Mouse (Mus musculus): ENCODE measurements at regions not wholly inside any gene's neighbourhood (a gene's known extent, or its start where the extent isn't known, plus 50 kb on each side); places are given as distances from the start of the nearest gene placed in this dataset.
A peak's percentile ranks its signal among the peaks of the same experiment; 100 is the strongest.

GRCm38 (mm10) chr1:120715105-120715877, 113.1 kb downstream of the En1 start:
- Histone ChIP-seq H3K27me3 (ENCODE audit: control insufficient read depth, insufficient read depth, low read length) (no peaks in the 10 kb centered on the region), H3K4me3 (ENCODE audit: low read depth, low read length) (no peak overlapping the region), H3K4me1 (ENCODE audit: control insufficient read depth, insufficient read depth, low read length) (no peaks in the 10 kb centered on the region), H3K9ac (replicated peaks; ENCODE audit: low read length) (no peak overlapping the region), H3K9me3 (replicated peaks; ENCODE audit: control insufficient read depth, low read length) (no peaks in the 10 kb centered on the region), H3K4me2 (ENCODE audit: low read depth, low read length) (no peak overlapping the region), H3K36me3 (replicated peaks; ENCODE audit: control insufficient read depth, insufficient read depth, low read depth, low read length) (no peaks in the 10 kb centered on the region), H3K27ac (replicated peaks; ENCODE audit: low read depth, low read length) (no peak overlapping the region)
- no peak for ATAC-seq (replicated peaks; ENCODE audit: insufficient number of reproducible peaks, low FRiP score, low TSS enrichment, low read depth)
- peak; percentile 24 for DNase-seq (ENCODE audit: low spot score)
- 65% methylated on average over 9 of the region's 9 CpGs for WGBS

- no peak overlapping the region for H3K4me3 ChIP-seq (ENCODE audit: low read depth, low read length)
- H3K4me2 ChIP-seq (ENCODE audit: low read depth, low read length), result no peak overlapping the region
- no peak overlapping the region for H3K27ac ChIP-seq (replicated peaks; ENCODE audit: low read depth, low read length)
- no peaks in the 10 kb centered on the region for H3K36me3 ChIP-seq (replicated peaks; ENCODE audit: control insufficient read depth, insufficient read depth, low read depth, low read length)
- DNase-seq (ENCODE audit: low spot score) (no peak), ATAC-seq (replicated peaks; ENCODE audit: insufficient number of reproducible peaks, low FRiP score, low TSS enrichment, low read depth) (no peak)
- no peak overlapping the region for H3K9ac ChIP-seq (replicated peaks; ENCODE audit: low read length)
- no peaks in the 10 kb centered on the region for H3K9me3 ChIP-seq (replicated peaks; ENCODE audit: control insufficient read depth, low read length)
- H3K4me1 ChIP-seq (ENCODE audit: control insufficient read depth, insufficient read depth, low read length), result no peaks in the 10 kb centered on the region
- 96% methylated on average over 7 of the region's 7 CpGs for WGBS
- no peaks in the 10 kb centered on the region for H3K27me3 ChIP-seq (ENCODE audit: control insufficient read depth, insufficient read depth, low read length)
These were observed 124.6 kb downstream of the En1 start for GRCm38 (mm10) chr1:120726777-120727176.

GRCm38 (mm10) chr1:120727427-120727826, 125.2 kb downstream of the En1 start:
- Histone ChIP-seq H3K27ac (replicated peaks; ENCODE audit: low read depth, low read length) (no peak overlapping the region), H3K9me3 (replicated peaks; ENCODE audit: control insufficient read depth, low read length) (no peaks in the 10 kb centered on the region), H3K4me1 (ENCODE audit: control insufficient read depth, insufficient read depth, low read length) (no peaks in the 10 kb centered on the region), H3K4me3 (ENCODE audit: low read depth, low read length) (no peak overlapping the region), H3K9ac (replicated peaks; ENCODE audit: low read length) (no peak overlapping the region), H3K36me3 (replicated peaks; ENCODE audit: control insufficient read depth, insufficient read depth, low read depth, low read length) (no peaks in the 10 kb centered on the region), H3K27me3 (ENCODE audit: control insufficient read depth, insufficient read depth, low read length) (no peaks in the 10 kb centered on the region), H3K4me2 (ENCODE audit: low read depth, low read length) (no peak overlapping the region)
- 38% methylated on average over 8 of the region's 8 CpGs for WGBS
- ATAC-seq (replicated peaks; ENCODE audit: insufficient number of reproducible peaks, low FRiP score, low TSS enrichment, low read depth), result no peak
- peak; percentile 59 for DNase-seq (ENCODE audit: low spot score)

- H3K4me1 ChIP-seq (ENCODE audit: control insufficient read depth, insufficient read depth, low read length), result no peaks in the 10 kb centered on the region; the same call in 1 of the 2 replicates
- ATAC-seq (replicated peaks; ENCODE audit: insufficient number of reproducible peaks, low FRiP score, low TSS enrichment, low read depth), result no peak
- H3K27ac ChIP-seq (replicated peaks; ENCODE audit: low read depth, low read length), result no peak overlapping the region
- DNase-seq (ENCODE audit: low spot score), result no peak
- H3K9ac ChIP-seq (replicated peaks; ENCODE audit: low read length), result no peak overlapping the region
- WGBS, result 81% methylated on average over 1 of the region's 1 CpGs
- H3K27me3 ChIP-seq (ENCODE audit: control insufficient read depth, insufficient read depth, low read length), result no peaks in the 10 kb centered on the region
- H3K36me3 ChIP-seq (replicated peaks; ENCODE audit: control insufficient read depth, insufficient read depth, low read depth, low read length), result no peaks in the 10 kb centered on the region
- H3K9me3 ChIP-seq (replicated peaks; ENCODE audit: control insufficient read depth, low read length), result no peaks in the 10 kb centered on the region
- H3K4me2 ChIP-seq (ENCODE audit: low read depth, low read length), result no peak overlapping the region
- no peak overlapping the region for H3K4me3 ChIP-seq (ENCODE audit: low read depth, low read length)
These were observed 129.8 kb downstream of the En1 start for GRCm38 (mm10) chr1:120732003-120732402.

GRCm38 (mm10) chr1:120733683-120734082, 131.5 kb downstream of the En1 start:
- no peak overlapping the region for H3K4me2 ChIP-seq (ENCODE audit: low read depth, low read length)
- H3K36me3 ChIP-seq (replicated peaks; ENCODE audit: control insufficient read depth, insufficient read depth, low read depth, low read length), result no peaks in the 10 kb centered on the region
- no peaks in the 10 kb centered on the region; the same call in 1 of the 2 replicates for H3K4me1 ChIP-seq (ENCODE audit: control insufficient read depth, insufficient read depth, low read length)
- ATAC-seq (replicated peaks; ENCODE audit: insufficient number of reproducible peaks, low FRiP score, low TSS enrichment, low read depth) (0 out of 2 replicates have a peak, but pooled peaks have one; percentile 29), DNase-seq (ENCODE audit: low spot score) (no peak)
- no peak overlapping the region for H3K27ac ChIP-seq (replicated peaks; ENCODE audit: low read depth, low read length)
- 82% methylated on average over 5 of the region's 5 CpGs for WGBS
- H3K4me3 ChIP-seq (ENCODE audit: low read depth, low read length), result no peak overlapping the region
- no peaks in the 10 kb centered on the region for H3K9me3 ChIP-seq (replicated peaks; ENCODE audit: control insufficient read depth, low read length)
- H3K27me3 ChIP-seq (ENCODE audit: control insufficient read depth, insufficient read depth, low read length), result no peaks in the 10 kb centered on the region
- H3K9ac ChIP-seq (replicated peaks; ENCODE audit: low read length), result no peak overlapping the region

- Histone ChIP-seq H3K9ac (replicated peaks; ENCODE audit: low read length) (no peak overlapping the region), H3K4me2 (ENCODE audit: low read depth, low read length) (no peak overlapping the region), H3K4me1 (ENCODE audit: control insufficient read depth, insufficient read depth, low read length) (no peaks in the 10 kb centered on the region; the same call in 1 of the 2 replicates), H3K36me3 (replicated peaks; ENCODE audit: control insufficient read depth, insufficient read depth, low read depth, low read length) (no peaks in the 10 kb centered on the region), H3K27ac (replicated peaks; ENCODE audit: low read depth, low read length) (no peak overlapping the region), H3K9me3 (replicated peaks; ENCODE audit: control insufficient read depth, low read length) (no peaks in the 10 kb centered on the region), H3K27me3 (ENCODE audit: control insufficient read depth, insufficient read depth, low read length) (no peaks in the 10 kb centered on the region), H3K4me3 (ENCODE audit: low read depth, low read length) (no peak overlapping the region)
- DNase-seq (ENCODE audit: low spot score) (no peak), ATAC-seq (replicated peaks; ENCODE audit: insufficient number of reproducible peaks, low FRiP score, low TSS enrichment, low read depth) (0 out of 2 replicates have a peak, but pooled peaks have one; percentile 35)
These were observed 132.6 kb downstream of the En1 start for GRCm38 (mm10) chr1:120734846-120735245.

GRCm38 (mm10) chr1:120739499-120739898, 137.3 kb downstream of the En1 start:
- ATAC-seq (replicated peaks; ENCODE audit: insufficient number of reproducible peaks, low FRiP score, low TSS enrichment, low read depth) (no peak), DNase-seq (ENCODE audit: low spot score) (no peak)
- H3K4me1 ChIP-seq (ENCODE audit: control insufficient read depth, insufficient read depth, low read length), result no peaks in the 10 kb centered on the region; the same call in 1 of the 2 replicates
- WGBS, result 57% methylated on average over 6 of the region's 6 CpGs
- H3K4me2 ChIP-seq (ENCODE audit: low read depth, low read length), result no peak overlapping the region
- no peak overlapping the region for H3K9ac ChIP-seq (replicated peaks; ENCODE audit: low read length)
- H3K4me3 ChIP-seq (ENCODE audit: low read depth, low read length), result no peak overlapping the region
- H3K27ac ChIP-seq (replicated peaks; ENCODE audit: low read depth, low read length), result no peak overlapping the region
- no peaks in the 10 kb centered on the region for H3K27me3 ChIP-seq (ENCODE audit: control insufficient read depth, insufficient read depth, low read length)
- no peaks in the 10 kb centered on the region for H3K9me3 ChIP-seq (replicated peaks; ENCODE audit: control insufficient read depth, low read length)
- H3K36me3 ChIP-seq (replicated peaks; ENCODE audit: control insufficient read depth, insufficient read depth, low read depth, low read length), result no peaks in the 10 kb centered on the region

- no peaks in the 10 kb centered on the region for H3K4me1 ChIP-seq (ENCODE audit: control insufficient read depth, insufficient read depth, low read length)
- 49% methylated on average over 16 of the region's 16 CpGs for WGBS
- no peak overlapping the region for H3K4me3 ChIP-seq (ENCODE audit: low read depth, low read length)
- H3K9ac ChIP-seq (replicated peaks; ENCODE audit: low read length), result no peak overlapping the region
- ATAC-seq (replicated peaks; ENCODE audit: insufficient number of reproducible peaks, low FRiP score, low TSS enrichment, low read depth) (peak; percentile 34; the same call in 1 of the 2 replicates), DNase-seq (ENCODE audit: low spot score) (peak; percentile 59)
- H3K27me3 ChIP-seq (ENCODE audit: control insufficient read depth, insufficient read depth, low read length), result no peaks in the 10 kb centered on the region
- no peaks in the 10 kb centered on the region for H3K9me3 ChIP-seq (replicated peaks; ENCODE audit: control insufficient read depth, low read length)
- H3K27ac ChIP-seq (replicated peaks; ENCODE audit: low read depth, low read length), result no peak overlapping the region
- H3K4me2 ChIP-seq (ENCODE audit: low read depth, low read length), result no peak overlapping the region
- no peaks in the 10 kb centered on the region for H3K36me3 ChIP-seq (replicated peaks; ENCODE audit: control insufficient read depth, insufficient read depth, low read depth, low read length)
These were observed 139.0 kb downstream of the En1 start for GRCm38 (mm10) chr1:120741091-120741740.
